Mouse (Mus musculus): ENCODE data around the gene Spem2.

Gene Spem2

DNA sequence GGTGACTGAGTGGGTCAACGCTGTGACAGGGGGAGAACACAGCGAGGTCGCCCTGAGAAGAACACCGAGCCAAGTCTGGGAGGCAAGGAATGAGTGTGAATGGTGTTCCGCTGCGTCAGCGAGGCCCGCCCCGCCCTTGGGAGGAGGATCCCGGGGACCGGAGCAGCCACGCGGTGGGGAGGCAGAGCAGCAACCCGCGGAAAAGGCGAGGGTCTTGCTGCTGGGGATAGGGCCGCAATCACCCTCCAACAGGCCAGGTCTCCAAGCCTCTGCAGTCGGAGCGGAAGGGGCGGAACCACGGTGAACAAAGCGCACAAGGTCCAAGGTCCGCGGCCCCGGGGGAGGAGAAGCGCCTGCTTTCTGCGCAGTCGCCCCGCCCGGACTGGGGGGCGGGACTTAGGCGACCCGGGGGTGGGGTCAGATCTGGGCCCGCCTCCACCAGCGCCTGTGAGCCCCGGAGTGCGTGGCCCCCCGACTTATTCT is 28.0 kb upstream of the Spem2 start, which contains the start of gene Plscr3:
Plscr3 (plus strand) TSS at position 179 of the 483 bp plus-strand sequence.
- CTCF ChIA-PET: interaction anchor here in 1 of 4 experiments (0.6 to 1.0 kb wide), 2 partner anchors 17 to 40 kb away, joined by 3 to 4 read pairs; no protein-coding TSS in a partner anchor
- POLR2A ChIA-PET: interaction anchor here (0.9 to 2.4 kb wide), 11 partner anchors 8 to 89 kb away, joined by 3 to 13 read pairs (median 4); partner anchors contain the start of genes Tmem256 (in 4 of the 4), Nlgn2 (in 3 of the 4) and Tnk1 (in 2 of the 4)

GRCm38 (mm10) chr11:69838714-69839104 is 20.4 kb upstream of the Spem2 start:
- CTCF ChIA-PET: interaction anchor here in 2 of 4 experiments (1.1 to 1.9 kb wide), 10 partner anchors 8 to 363 kb away, joined by 3 to 16 read pairs (median 4); partner anchors contain the start of gene Tmem95 (in 1 of the 2)

DNA sequence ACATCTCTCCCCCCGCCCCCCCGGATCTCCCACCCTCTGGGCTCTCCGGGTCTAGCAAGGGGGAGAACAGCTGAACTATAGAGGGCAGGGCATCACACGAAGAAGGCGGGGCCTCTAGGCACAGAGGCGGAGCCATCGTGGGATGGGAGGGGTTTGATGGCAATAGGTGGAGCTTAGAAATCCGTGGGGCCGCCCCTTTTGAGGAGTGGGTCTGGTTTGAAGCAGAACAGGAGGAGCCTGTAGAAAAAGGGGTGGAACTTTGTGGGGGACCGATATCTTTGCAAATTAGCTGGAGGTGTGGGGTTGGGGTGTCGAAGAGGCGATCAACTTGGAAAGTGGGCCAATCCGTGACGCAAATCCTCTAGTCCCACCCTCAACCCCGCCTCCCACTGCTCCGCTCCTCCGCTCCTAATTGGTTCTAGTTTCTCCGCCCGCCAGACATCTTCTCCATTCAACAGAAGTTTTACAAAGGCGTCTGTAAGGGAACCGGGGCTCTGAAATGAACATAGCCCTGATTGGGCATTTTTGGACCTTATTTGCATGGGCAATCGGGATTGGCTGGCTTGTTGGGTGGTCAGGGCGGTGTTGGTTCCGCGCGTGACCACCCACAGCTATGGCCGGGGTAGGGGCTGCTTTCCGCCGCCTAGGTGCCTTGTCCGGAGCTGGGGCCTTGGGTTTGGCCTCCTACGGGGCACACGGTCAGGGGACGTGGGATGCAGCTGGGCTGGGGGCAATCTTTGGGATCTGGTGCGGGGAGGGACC is 19.9 kb upstream of the Spem2 start, which contains the start of gene Tmem256:
Tmem256 (plus strand) TSS at position 563 of the 762 bp plus-strand sequence.
- ChIA-PET POLR2A (interaction anchor here (0.6 to 4.2 kb wide), 128 partner anchors 9 to 809 kb away, joined by 3 to 83 read pairs (median 5); partner anchors contain the start of genes Eif5a (in 3 of the 4), Tmem102 (in 3 of the 4), Tnk1 (in 3 of the 4) and 2810408A11Rik (in 2 of the 4)), CTCF (interaction anchor here in 3 of 4 experiments (0.5 to 1.9 kb wide), 22 partner anchors 9 to 809 kb away, joined by 3 to 16 read pairs (median 4); partner anchors contain the start of genes 2810408A11Rik (in 1 of the 3), Fxr2 (in 1 of the 3), Neurl4 (in 1 of the 3) and Rnf167 (in 1 of the 3))

More at GRCm38 (mm10) chr11:69838714-69839104, 20.4 kb upstream of the Spem2 start:
- POLR2A ChIA-PET: interaction anchor here in 3 of 4 experiments (0.6 to 4.2 kb wide), 79 partner anchors 8 to 470 kb away, joined by 3 to 83 read pairs (median 9); partner anchors contain the start of genes Eif5a (in 3 of the 3), Tmem102 (in 3 of the 3), 2810408A11Rik (in 2 of the 3) and Ctdnep1 (in 2 of the 3)

- ChIA-PET POLR2A (interaction anchor here (0.6 to 4.2 kb wide), 123 partner anchors 9 to 809 kb away, joined by 3 to 83 read pairs (median 5); partner anchors contain the start of genes Eif5a (in 3 of the 4), Tmem102 (in 3 of the 4), Tnk1 (in 3 of the 4) and 2810408A11Rik (in 2 of the 4)), CTCF (interaction anchor here in 2 of 4 experiments (0.6 to 1.9 kb wide), 24 partner anchors 9 to 809 kb away, joined by 3 to 16 read pairs (median 4); partner anchors contain the start of genes 2810408A11Rik (in 1 of the 2), Fxr2 (in 1 of the 2), Neurl4 (in 1 of the 2) and Rnf167 (in 1 of the 2))
Measured at GRCm38 (mm10) chr11:69837604-69837951, 19.3 kb upstream of the Spem2 start, which contains the start of gene Nlgn2. Gene Nlgn2, minus strand, starts transcription at chr11:69837784.

GRCm38 (mm10) chr11:69836703-69837576 is 18.7 kb upstream of the Spem2 start:
- POLR2A ChIA-PET: interaction anchor here (0.6 to 4.2 kb wide), 73 partner anchors 8 to 778 kb away, joined by 3 to 83 read pairs (median 6); partner anchors contain the start of genes Tmem102 (in 3 of the 4), 2810408A11Rik (in 2 of the 4), Eif5a (in 2 of the 4) and Fgf11 (in 2 of the 4)
- CTCF ChIA-PET: interaction anchor here (0.5 to 1.9 kb wide), 19 partner anchors 8 to 695 kb away, joined by 3 to 16 read pairs (median 4); partner anchors contain the start of genes 2810408A11Rik (in 1 of the 4), Fxr2 (in 1 of the 4), Neurl4 (in 1 of the 4) and Tmem95 (in 1 of the 4)

- CTCF ChIA-PET: no interaction called here
- POLR2A ChIA-PET: interaction anchor here in 2 of 4 experiments (1.3 to 4.2 kb wide), 7 partner anchors 35 to 98 kb away, joined by 3 to 83 read pairs (median 25); partner anchors contain the start of genes Fgf11 (in 2 of the 2), Polr2a (in 1 of the 2) and Tmem95 (in 1 of the 2)
Measured at GRCm38 (mm10) chr11:69835966-69836335, 17.7 kb upstream of the Spem2 start.

DNA sequence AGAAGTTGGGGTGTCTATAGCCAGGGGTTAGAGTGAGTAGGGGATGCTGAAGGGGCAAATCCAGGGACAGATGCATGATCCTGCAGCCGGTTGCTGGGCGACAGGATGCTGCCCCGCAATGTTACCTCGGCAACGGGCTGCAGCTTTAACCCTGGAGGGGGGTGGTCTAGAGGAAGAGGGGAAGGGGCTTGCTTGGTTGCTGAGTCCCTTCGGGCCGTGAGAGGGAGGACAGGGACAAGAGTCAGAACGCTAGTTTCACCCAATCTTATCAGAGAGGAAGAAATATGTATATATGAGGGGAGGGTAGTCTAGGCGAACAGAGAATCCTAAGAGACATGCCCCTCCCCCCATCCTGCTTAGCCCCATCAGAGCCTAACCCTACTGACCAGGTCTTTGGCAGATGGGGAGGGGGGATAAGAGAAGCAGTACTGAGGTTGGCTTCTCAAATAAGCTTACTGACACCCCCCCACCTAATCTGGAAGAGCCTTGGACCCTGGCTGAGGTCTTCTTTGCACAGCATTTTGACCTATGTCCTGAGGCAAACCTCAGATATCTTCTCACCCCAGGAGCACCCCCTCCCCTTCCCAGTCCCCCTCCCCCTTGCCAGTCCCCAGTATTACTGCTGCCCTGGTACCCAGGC is 17.2 kb upstream of the Spem2 start:
- POLR2A ChIA-PET: interaction anchor here in 2 of 4 experiments (1.2 to 3.5 kb wide), 5 partner anchors 10 to 72 kb away, joined by 3 to 83 read pairs (median 7); partner anchors contain the start of genes Fgf11 (in 1 of the 2) and Tmem95 (in 1 of the 2)
- CTCF ChIA-PET: no interaction called here

DNA sequence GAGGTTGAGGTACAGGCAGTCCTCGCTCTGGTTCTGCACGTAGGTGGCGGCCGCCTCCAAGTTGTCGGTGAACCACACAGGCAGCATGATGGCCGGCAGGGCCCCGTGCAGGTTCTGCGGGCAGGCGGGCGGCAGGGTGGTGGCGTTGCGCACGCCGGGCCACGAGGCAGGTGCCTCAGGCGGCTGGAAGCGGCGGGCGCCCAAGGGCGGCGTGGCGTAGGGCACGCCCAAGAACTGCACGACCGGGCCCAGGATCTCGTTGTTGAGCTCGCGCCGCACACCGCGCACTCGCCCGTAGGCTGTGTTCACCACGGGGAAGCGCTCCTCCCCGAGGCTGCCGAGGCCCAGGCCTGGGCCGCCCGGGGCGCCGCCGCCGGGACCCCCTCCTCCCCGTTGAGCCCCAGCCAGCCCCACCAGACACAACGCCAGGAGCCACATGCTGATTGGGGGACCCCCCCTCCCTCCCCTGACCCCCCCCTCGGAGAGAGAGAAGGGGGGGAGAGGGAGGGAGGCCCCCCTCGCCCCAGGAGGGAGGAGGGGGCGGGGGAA is 15.8 kb upstream of the Spem2 start:
- POLR2A ChIA-PET: interaction anchor here in 3 of 4 experiments (0.7 to 2.8 kb wide), 32 partner anchors 8 to 168 kb away, joined by 3 to 14 read pairs (median 4); partner anchors contain the start of genes Tmem102 (in 2 of the 3), 2810408A11Rik (in 1 of the 3), Cd68 (in 1 of the 3) and Fgf11 (in 1 of the 3)
- CTCF ChIA-PET: interaction anchor here in 1 of 4 experiments (1.1 kb wide), 1 partner anchor 28 kb away, joined by 3 read pairs; the partner anchor contains the start of gene Tmem102

DNA sequence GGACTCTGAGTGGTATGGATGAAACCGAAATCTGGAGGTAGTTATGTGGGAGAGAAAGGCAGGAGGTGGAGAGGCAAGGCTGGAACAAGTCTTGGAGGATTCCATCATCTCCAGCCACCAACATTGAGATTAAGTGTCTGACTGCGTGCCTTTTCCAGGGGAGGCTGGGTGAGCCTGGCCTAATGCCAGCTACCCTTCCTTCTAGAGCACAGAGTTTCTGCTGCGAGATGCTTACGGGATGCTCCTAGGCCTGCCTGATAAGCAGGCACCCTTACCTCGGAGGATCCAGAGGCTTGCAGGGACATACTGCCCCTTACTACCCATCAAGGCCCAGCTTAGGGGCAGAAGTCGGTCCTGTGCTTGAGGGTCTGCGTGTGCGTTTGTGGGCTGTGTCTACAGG is 15.3 kb upstream of the Spem2 start:
- CTCF ChIA-PET: interaction anchor here in 1 of 4 experiments (1.1 kb wide), 1 partner anchor 28 kb away, joined by 3 read pairs; the partner anchor contains the start of gene Tmem102
- POLR2A ChIA-PET: interaction anchor here (0.7 to 2.8 kb wide), 35 partner anchors 8 to 168 kb away, joined by 3 to 14 read pairs (median 4); partner anchors contain the start of genes Tmem102 (in 2 of the 4), 2810408A11Rik (in 1 of the 4), Cd68 (in 1 of the 4) and Eif5a (in 1 of the 4)

- ChIA-PET CTCF (interaction anchor here in 2 of 4 experiments (0.6 to 1.2 kb wide), 4 partner anchors 9 to 238 kb away, joined by 3 to 6 read pairs (median 4); partner anchors contain the start of genes Nlgn2 (in 1 of the 2) and Tmem256 (in 1 of the 2)), POLR2A (interaction anchor here in 3 of 4 experiments (0.7 to 2.0 kb wide), 20 partner anchors 9 to 92 kb away, joined by 3 to 14 read pairs (median 4); partner anchors contain the start of genes Tmem256 (in 3 of the 3), Nlgn2 (in 2 of the 3) and Tmem102 (in 2 of the 3))
Measured at GRCm38 (mm10) chr11:69828832-69829231, 10.6 kb upstream of the Spem2 start.

DNA sequence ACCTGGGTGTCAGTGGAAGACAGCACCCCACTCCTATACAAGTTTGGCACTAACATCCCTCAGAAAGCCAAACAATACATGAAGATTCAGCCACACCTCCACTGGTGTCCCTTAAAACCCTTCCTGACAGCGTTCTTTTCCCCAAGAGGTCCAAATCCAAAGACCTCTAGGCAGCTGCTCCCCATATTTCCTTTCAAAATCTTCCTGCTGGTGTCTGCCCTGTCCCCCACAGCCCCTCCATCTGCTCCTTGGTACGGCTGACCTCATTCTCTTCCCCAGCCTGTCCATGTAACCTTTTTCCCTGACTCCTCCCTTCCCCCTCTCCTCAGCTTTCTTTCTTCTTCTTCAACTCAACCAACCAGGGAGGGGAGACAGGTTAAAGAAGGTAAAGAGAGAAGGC is 5.2 kb upstream of the Spem2 start:
- ChIA-PET POLR2A (interaction anchor here in 2 of 4 experiments (0.6 to 1.2 kb wide), 3 partner anchors 8 to 18 kb away, joined by 3 read pairs; partner anchors contain the start of genes Gm39566 (in 1 of the 2) and Tmem102 (in 1 of the 2)), CTCF (interaction anchor here in 1 of 4 experiments (0.6 kb wide), 1 partner anchor 702 kb away, joined by 3 read pairs; no protein-coding TSS in a partner anchor)

DNA sequence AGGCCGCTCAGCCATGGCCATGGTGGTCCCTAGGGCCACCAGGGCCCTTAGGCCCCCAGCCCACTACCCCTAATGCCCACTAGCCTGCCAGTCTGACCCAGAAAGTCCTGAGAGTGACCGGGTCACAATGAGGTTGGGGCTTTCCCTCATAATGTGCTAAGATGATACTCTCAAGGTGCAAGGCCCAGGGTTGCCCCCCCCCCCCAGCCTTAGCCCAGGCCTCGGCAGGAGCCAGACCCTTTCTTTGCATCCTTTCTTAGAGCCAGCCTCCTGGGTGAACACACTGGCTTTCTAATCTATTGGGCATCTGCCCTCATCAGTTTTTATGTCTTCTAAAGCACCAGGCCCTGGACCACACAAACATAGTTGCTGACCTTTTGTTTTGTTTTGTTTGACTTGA is 3.8 kb upstream of the Spem2 start, which contains the start of gene Spem1:
Spem1 (minus strand) TSS at position 101 of the 400 bp plus-strand sequence.
- ChIA-PET CTCF (no interaction called here), POLR2A (interaction anchor here in 2 of 4 experiments (0.5 to 1.3 kb wide), 4 partner anchors 12 to 195 kb away, joined by 3 to 5 read pairs (median 3); partner anchors contain the start of genes Dlg4 (in 1 of the 2), Nlgn2 (in 1 of the 2) and Tmem256 (in 1 of the 2))

- ChIA-PET CTCF (interaction anchor here in 1 of 4 experiments (1.3 kb wide), 1 partner anchor 19 kb away, joined by 4 read pairs; the partner anchor contains the start of genes Nlgn2 and Tmem256), POLR2A (interaction anchor here in 1 of 4 experiments (0.7 to 1.5 kb wide), 2 partner anchors 9 to 34 kb away, joined by 3 read pairs; no protein-coding TSS in a partner anchor)
Measured at GRCm38 (mm10) chr11:69818871-69819270, 606 bp upstream of the Spem2 start.

GRCm38 (mm10) chr11:69816520-69816919 is 1.7 kb downstream of the Spem2 start:
- POLR2A ChIA-PET: interaction anchor here (0.7 to 5.4 kb wide), 38 partner anchors 8 to 405 kb away, joined by 3 to 54 read pairs (median 4); partner anchors contain the start of genes Nlgn2 (in 2 of the 4), Tmem102 (in 2 of the 4), Tmem256 (in 2 of the 4) and 2810408A11Rik (in 1 of the 4)
- CTCF ChIA-PET: interaction anchor here in 3 of 4 experiments (0.6 to 2.0 kb wide), 10 partner anchors 10 to 251 kb away, joined by 3 to 11 read pairs (median 3); partner anchors contain the start of genes Tmem102 (in 2 of the 3) and Tmem256 (in 1 of the 3)

All from embryonic stem cell, embryonic (primary cell).